Mouse (Mus musculus) testis, adult 2 months (tissue): Measurements from ENCODE around the gene Hoxb9.

Source experiments
- CTCF ChIP-seq: fragments of 200-500 bp; IDR thresholded peaks from 2 replicates; pipeline ENCODE4 v1.5.1; 2012; ENCODE audit warnings: low read depth, mild to moderate bottlenecking, inconsistent platforms, low read length, moderate library complexity; ENCODE audit not compliant: control insufficient read depth, insufficient read depth, insufficient replicate concordance
- POLR2A ChIP-seq: fragments of 200-500 bp; IDR thresholded peaks from 2 replicates; pipeline ENCODE4 v1.6.1; 2012; ENCODE audit warnings: low read depth, mild to moderate bottlenecking, inconsistent platforms, low read length, moderate library complexity; ENCODE audit not compliant: control insufficient read depth

- no peak for TF ChIP-seq CTCF
- no peak for TF ChIP-seq POLR2A
Observed at GRCm38 (mm10) chr11:96254221-96254620, 17.0 kb upstream of the Hoxb9 start.
